Mouse (Mus musculus) forebrain, postnatal 0 days (tissue): ENCODE results near the gene Maml2. TPM values are rescaled to one million over a fixed set of nuclear protein-coding genes. Genes with fewer than 3 reads are reported as not detected.
A peak's percentile ranks its signal among the peaks of the same experiment; 100 is the strongest.

Experiments used
- ATAC-seq: fragments of 200-750 bp; cut with Nextera tagmentation; 2 replicates; pipeline ENCODE4 v1.8.0; 2017; ENCODE audit warnings: mild to moderate bottlenecking, moderate library complexity
- DNase-seq: peaks from one replicate; pipeline ENCODE4 v3.0.0-alpha.2; 2015
- H3K27ac ChIP-seq: fragments of 300-500 bp; sonication (generic); 2 replicates; pipeline ENCODE4 v1.5.1; 2014; ENCODE audit warnings: low read depth, mild to moderate bottlenecking, antibody characterized with exemption, low read length, moderate library complexity, mixed read lengths
- H3K27me3 ChIP-seq: fragments of 300-500 bp; sonication (generic); 2 replicates; pipeline ENCODE4 v1.6.1; 2014; ENCODE audit warnings: mild to moderate bottlenecking, low read length, mixed read lengths; ENCODE audit not compliant: insufficient read depth
- H3K36me3 ChIP-seq: fragments of 300-500 bp; sonication (generic); 2 replicates; pipeline ENCODE4 v1.6.1; 2014; ENCODE audit warnings: mild to moderate bottlenecking, moderate library complexity; ENCODE audit not compliant: insufficient read depth
- H3K4me1 ChIP-seq: fragments of 300-500 bp; sonication (generic); 2 replicates; pipeline ENCODE4 v1.6.1; 2014; ENCODE audit warnings: antibody characterized with exemption; ENCODE audit not compliant: insufficient read depth
- H3K4me2 ChIP-seq: fragments of 300-500 bp; sonication (generic); 2 replicates; pipeline ENCODE4 v1.6.1; 2014; ENCODE audit warnings: low read depth, mild to moderate bottlenecking, moderate library complexity
- H3K4me3 ChIP-seq: fragments of 300-500 bp; sonication (generic); 2 replicates; pipeline ENCODE4 v1.5.1; 2014; ENCODE audit warnings: low read depth, low read length, mixed read lengths
- H3K9ac ChIP-seq: fragments of 300-500 bp; sonication (generic); 2 replicates; pipeline ENCODE4 v1.6.1; 2014; ENCODE audit warnings: mild to moderate bottlenecking
- H3K9me3 ChIP-seq: fragments of 300-500 bp; sonication (generic); 2 replicates; pipeline ENCODE4 v1.6.1; 2016; ENCODE audit warnings: low read length
- CTCF ChIP-seq: sonication (generic); IDR thresholded peaks from 2 replicates; pipeline ENCODE4 v1.5.1; 2016; ENCODE audit warnings: antibody characterized with exemption, control low read depth, low read depth
- WGBS: fragments of 180-500 bp; shearing (Covaris S2); extraction: QIAGEN DNeasy Blood & Tissue Kit; methylation state at CpG from one replicate; pipeline ENCODE4 v1.1.7; 2014; 5-methylcytosine and 5-hydroxymethylcytosine counted together
- microRNA-seq, 2 experiments: library from miRNA; unstranded; fragments of <30 nt; microRNA quantifications; one replicate each; pipeline ENCODE4; 2016
- polyA plus RNA-seq: library from polyadenylated mRNA; unstranded; fragments of >200 nt; fragmentation: Nextera tagmentation; extraction: Ambion mirVana; gene quantifications from 2 replicates; pipeline ENCODE4 v1.2.1, GENCODE M21; 2015
- total RNA-seq: library from RNA; depleted of rRNA; stranded (reverse); fragments of >200 nt; gene quantifications from 2 replicates; pipeline ENCODE4 v1.2.3, GENCODE M21; 2014; rRNA removed

The Maml2 gene
- total and polyA plus RNA-seq, 2 experiments from 2014 or later, result 6.4 to 9.5 TPM

DNA sequence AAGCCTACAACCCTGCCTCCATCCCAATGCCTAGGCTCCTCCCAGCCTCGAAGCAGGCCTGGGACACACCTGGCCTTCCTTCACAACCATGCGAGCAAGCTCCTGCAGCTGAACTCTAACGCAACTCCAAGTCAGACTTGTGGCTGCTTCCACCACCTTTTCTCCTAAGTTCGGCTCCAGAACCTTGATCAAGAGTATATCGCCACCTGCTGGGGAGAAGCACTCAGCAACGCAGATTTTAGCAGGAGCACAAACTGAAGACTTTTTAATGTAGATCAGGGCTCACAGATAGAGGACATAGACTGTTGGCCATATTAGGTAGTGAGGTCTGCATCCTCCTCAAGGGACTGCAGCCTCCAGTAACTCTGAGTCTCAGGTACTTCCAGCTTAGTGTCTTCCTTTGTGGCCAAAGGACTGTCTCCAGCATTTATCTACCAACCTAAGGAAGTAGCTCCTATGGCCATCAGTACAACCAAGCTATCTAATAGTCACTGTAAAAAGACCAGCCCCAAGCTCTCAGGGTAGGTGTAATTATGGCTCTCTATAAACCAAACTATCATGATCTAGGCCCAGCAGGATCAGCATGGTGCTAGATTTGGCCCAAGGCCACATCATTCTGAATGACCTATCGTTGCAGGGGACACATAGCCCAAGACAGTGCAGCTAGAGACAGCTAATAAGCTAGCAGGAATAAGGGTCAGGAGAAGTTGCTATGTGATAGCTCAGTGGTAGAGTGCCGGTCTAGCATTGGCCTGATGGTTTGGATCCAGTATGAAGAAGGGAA is 418.8 kb downstream of the Maml2 start:
- Histone ChIP-seq H3K4me2 (no peak overlapping the region; the same call in 1 of the 2 replicates), H3K4me3 (no peak overlapping the region), H3K4me1 (no peaks in the 10 kb centered on the region), H3K27me3 (no peaks in the 10 kb centered on the region), H3K36me3 (no peaks in the 10 kb centered on the region), H3K9ac (no peak overlapping the region), H3K9me3 (no peaks in the 10 kb centered on the region), H3K27ac (no peak overlapping the region)
- 22% methylated on average over 8 of the region's 8 CpGs for WGBS
- TF ChIP-seq CTCF, result peak; percentile 98
- peak; percentile 91 for DNase-seq
- peak; percentile 77 for ATAC-seq

DNA sequence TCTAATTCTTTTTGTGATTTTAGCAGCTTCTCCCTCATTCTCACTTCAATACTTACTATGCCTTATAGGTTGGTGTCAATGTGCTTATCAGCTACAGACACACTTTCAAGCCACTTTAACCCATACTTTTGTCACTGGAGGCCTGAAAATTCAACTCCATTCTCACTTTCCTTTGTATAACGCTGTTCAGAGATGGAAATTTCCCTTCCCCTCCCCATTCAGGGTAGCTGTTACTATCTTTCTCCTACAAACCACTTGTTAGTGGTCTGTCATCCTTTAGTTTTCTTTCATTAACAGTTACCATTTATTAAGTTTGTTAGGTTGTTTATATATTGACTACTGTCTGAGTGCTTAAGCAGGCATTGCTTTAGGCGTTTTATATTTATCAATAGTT is 450.6 kb downstream of the Maml2 start, which contains the start of gene Mtmr2:
Gene Mtmr2, plus strand, starts transcription at position 7 of the 394 bp plus-strand sequence.
- no peaks in the 10 kb centered on the region for H3K36me3 ChIP-seq
- H3K9ac ChIP-seq, result peak within 1 kb of the TSS; percentile 90
- no peak for TF ChIP-seq CTCF
- H3K27me3 ChIP-seq, result no peaks in the 10 kb centered on the region
- no peaks in the 10 kb centered on the region for H3K9me3 ChIP-seq
- no peak for DNase-seq
- peak within 1 kb of the TSS; percentile 69 for H3K4me2 ChIP-seq
- peak within 1 kb of the TSS; percentile 78 for H3K4me3 ChIP-seq
- WGBS, result 41% methylated on average over 2 of the region's 2 CpGs
- ATAC-seq, result no peak
- H3K27ac ChIP-seq, result peak within 1 kb of the TSS; percentile 89
- H3K4me1 ChIP-seq, result peaks cover 9% of the 10 kb centered on the region; the same call in 1 of the 2 replicates

DNA sequence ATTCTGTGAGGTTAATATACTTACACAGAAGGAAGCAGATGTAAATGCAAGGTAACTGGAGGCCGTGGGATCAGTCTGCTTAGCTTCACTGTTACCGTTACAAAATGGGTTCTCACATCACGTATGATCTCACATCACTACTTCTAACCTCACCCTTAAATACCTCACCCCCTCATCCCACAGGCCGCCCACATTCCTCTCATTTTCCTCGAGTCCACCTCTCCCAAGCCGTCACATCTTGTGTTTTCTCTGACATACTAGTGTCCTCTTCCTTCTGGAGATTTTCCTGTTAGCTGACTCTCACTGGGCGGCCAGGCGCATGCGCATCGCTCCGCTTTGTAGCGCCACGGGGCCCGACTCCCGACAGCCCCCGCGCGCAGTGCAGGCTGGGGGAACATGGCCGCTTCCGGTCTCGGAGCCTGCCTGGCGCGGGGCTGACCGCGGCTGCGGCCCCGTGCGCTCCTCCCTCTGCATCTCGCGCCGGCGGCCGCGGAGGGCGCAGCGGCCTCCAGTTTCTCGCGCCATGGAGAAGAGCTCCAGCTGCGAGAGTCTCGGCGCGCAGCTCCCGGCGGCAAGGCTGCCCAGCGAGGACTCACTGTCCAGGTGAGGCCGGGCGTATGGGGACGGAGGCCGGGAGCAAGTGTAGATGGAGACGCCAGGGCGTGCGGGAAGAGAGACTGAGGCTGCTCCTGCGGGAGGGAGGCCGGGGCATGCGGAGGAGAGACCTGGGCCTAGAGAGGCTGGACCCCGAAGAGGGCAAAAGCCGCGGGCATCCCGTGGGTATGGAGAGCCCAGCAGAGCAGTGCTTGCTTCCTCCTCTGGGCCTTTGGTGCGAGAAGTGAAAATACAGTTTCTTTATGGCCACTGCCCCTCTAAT is 451.3 kb downstream of the Maml2 start:
- H3K4me1 ChIP-seq, result peaks cover 9% of the 10 kb centered on the region; the same call in 1 of the 2 replicates
- peak overlapping the region; percentile 90 for H3K9ac ChIP-seq
- H3K27me3 ChIP-seq, result no peaks in the 10 kb centered on the region
- H3K36me3 ChIP-seq, result no peaks in the 10 kb centered on the region
- ATAC-seq (peak; percentile 100), DNase-seq (peak; percentile 97)
- H3K9me3 ChIP-seq, result no peaks in the 10 kb centered on the region
- peak overlapping the region; percentile 89 for H3K27ac ChIP-seq
- TF ChIP-seq CTCF, result peak; percentile 20
- peak overlapping the region; percentile 69 for H3K4me2 ChIP-seq
- H3K4me3 ChIP-seq, result peak overlapping the region; percentile 78
- WGBS, result under 1% methylated on average over 60 of the region's 60 CpGs

DNA sequence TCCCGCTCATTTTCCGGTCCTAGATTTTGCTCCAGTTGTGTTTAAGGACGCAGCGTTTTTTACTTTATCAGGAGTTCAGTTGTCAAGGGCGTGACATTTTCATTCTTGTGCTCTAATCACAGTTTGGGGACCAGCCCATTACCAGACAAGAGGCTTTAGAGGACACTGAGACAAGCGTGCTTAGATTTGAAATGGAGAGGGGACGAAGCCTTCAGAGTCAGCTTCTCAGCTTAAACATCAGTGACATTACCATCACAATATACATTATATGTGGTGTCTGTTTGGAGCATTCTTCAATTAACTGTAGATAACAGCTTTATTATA is 451.9 kb downstream of the Maml2 start:
- DNase-seq (no peak), ATAC-seq (no peak; the same call in 1 of the 2 replicates)
- no peaks in the 10 kb centered on the region for H3K27me3 ChIP-seq
- H3K9ac ChIP-seq, result peak overlapping the region; percentile 90
- peak overlapping the region; percentile 78 for H3K4me3 ChIP-seq
- peak overlapping the region; percentile 69 for H3K4me2 ChIP-seq
- peaks cover 9% of the 10 kb centered on the region; the same call in 1 of the 2 replicates for H3K4me1 ChIP-seq
- no peaks in the 10 kb centered on the region for H3K9me3 ChIP-seq
- H3K27ac ChIP-seq, result peak overlapping the region; percentile 89
- no peak for TF ChIP-seq CTCF
- WGBS, result 4% methylated on average over 7 of the region's 7 CpGs
- no peaks in the 10 kb centered on the region for H3K36me3 ChIP-seq

DNA sequence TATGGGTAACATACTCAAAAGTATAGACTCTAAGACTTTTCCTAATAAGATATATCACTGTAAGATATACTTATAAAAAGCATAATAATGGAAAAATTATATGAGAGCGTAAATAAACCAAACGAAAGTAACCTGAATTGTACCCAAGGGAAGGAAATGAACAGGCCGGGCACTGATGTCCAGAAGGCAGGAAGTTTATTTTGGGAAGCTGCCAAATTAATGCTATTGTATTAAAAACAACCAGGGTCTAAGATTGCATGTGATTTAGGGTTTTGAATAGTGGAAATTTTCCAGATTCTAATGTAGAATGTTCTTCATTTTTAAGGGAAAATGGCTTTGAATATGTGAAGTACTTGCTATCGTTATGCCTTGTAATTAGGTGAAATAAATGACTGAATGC is 454.8 kb downstream of the Maml2 start:
- Histone ChIP-seq H3K27ac (no peak overlapping the region), H3K4me1 (peaks cover 9% of the 10 kb centered on the region; the same call in 1 of the 2 replicates), H3K27me3 (no peaks in the 10 kb centered on the region), H3K4me3 (no peak overlapping the region), H3K9me3 (no peaks in the 10 kb centered on the region), H3K36me3 (no peaks in the 10 kb centered on the region), H3K9ac (no peak overlapping the region), H3K4me2 (no peak overlapping the region)
- no peak for DNase-seq
- no peak for ATAC-seq
- whole genome bisulfite sequencing, result 73% methylated on average over 4 of the region's 4 CpGs
- no peak for TF ChIP-seq CTCF

Small RNA genes lying within 50 kb of the gene (microRNA-seq; reads per million reads assigned to microRNA genes)
- gene Gm22643, result 0 reads per million in 2 experiments

Other genes starting within 250 kb of the Maml2 start
- gene Jrkl, start 52.1 kb upstream of the Maml2 start, total RNA-seq, result 7.5 and 8.9 TPM in 2 replicates
- 4.3 and 5.4 TPM in 2 replicates for gene Jrkl, start 52.1 kb upstream of the Maml2 start, polyA plus RNA-seq
- 15.6 and 24.9 TPM in 2 replicates for gene Ccdc82, start 51.0 kb upstream of the Maml2 start, total RNA-seq
- gene Ccdc82, start 51.0 kb upstream of the Maml2 start, polyA plus RNA-seq, result 5.7 and 7.0 TPM in 2 replicates
- gene Gm17571, start 148.8 kb downstream of the Maml2 start, total RNA-seq, result not detected in 2 replicates
- not detected in 2 replicates for gene Gm17571, start 148.8 kb downstream of the Maml2 start, polyA plus RNA-seq